Mouse (Mus musculus) erythroblast, embryonic 14.5 days (primary cell): Measurements from ENCODE around the gene 2010003K11Rik. TPM values are rescaled to one million over a fixed set of nuclear protein-coding genes. Genes with fewer than 3 reads are reported as not detected.

Experiments used
- H3K27me3 ChIP-seq: 2 replicates; pipeline ENCODE4 v1.6.1; 2012; ENCODE audit warnings: inconsistent platforms; ENCODE audit not compliant: control insufficient read depth
- H3K36me3 ChIP-seq: 2 replicates; pipeline ENCODE4 v1.6.1; 2012; ENCODE audit warnings: mild to moderate bottlenecking, inconsistent platforms; ENCODE audit not compliant: control insufficient read depth
- H3K4me1 ChIP-seq: 2 replicates; pipeline ENCODE4 v1.6.1; 2012; ENCODE audit warnings: inconsistent platforms; ENCODE audit not compliant: control insufficient read depth
- H3K4me3 ChIP-seq: replicated peaks from 2 replicates; pipeline ENCODE3; 2012; ENCODE audit warnings: moderate library complexity, mild to moderate bottlenecking, inconsistent platforms
- H3K9me3 ChIP-seq: 2 replicates; pipeline ENCODE4 v1.6.1; 2012; ENCODE audit warnings: low read length, inconsistent platforms, mixed read lengths; ENCODE audit not compliant: control insufficient read depth
- GATA1 ChIP-seq: IDR thresholded peaks from 2 replicates; pipeline ENCODE4 v1.6.1; 2012; ENCODE audit warnings: low read length, inconsistent platforms, mixed read lengths
- TAL1 ChIP-seq: IDR thresholded peaks from 3 replicates; pipeline ENCODE4 v1.6.1; 2012; ENCODE audit warnings: low read length, inconsistent platforms, mixed read lengths
- polyA plus RNA-seq: library from polyadenylated mRNA; stranded (reverse); fragments of >175 nt; gene quantifications from 2 replicates; pipeline ENCODE4 v1.2.3, GENCODE M21; 2012

Gene 2010003K11Rik
- polyA plus RNA-seq, 1 experiment: not detected

DNA sequence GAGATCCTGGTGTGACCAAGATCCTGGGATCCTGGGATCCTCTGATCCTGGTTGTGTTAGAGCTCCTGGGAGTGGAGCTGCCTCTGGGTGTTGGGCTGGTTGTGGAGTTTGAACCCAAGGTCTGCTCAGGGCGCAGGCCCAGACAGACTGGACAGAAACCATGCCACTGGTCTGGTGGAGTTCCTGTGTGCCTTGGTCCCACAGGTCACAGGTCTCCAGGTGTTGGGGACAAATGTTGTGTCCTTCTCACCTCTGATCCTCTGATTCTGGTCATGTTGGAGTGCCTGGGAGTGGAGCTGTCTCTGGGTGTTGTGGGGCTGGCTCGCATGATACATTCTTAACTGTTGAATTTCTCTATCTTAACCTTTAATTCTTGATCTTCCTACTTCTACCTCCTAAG is 36.3 kb upstream of the 2010003K11Rik start:
- Histone ChIP-seq H3K4me1 (peaks cover 15% of the 10 kb centered on the region), H3K27me3 (no peaks in the 10 kb centered on the region), H3K9me3 (no peaks in the 10 kb centered on the region), H3K36me3 (peaks cover 16% of the 10 kb centered on the region), H3K4me3 (no peak overlapping the region)
- TF ChIP-seq GATA1 (no peak), TAL1 (no peak)

DNA sequence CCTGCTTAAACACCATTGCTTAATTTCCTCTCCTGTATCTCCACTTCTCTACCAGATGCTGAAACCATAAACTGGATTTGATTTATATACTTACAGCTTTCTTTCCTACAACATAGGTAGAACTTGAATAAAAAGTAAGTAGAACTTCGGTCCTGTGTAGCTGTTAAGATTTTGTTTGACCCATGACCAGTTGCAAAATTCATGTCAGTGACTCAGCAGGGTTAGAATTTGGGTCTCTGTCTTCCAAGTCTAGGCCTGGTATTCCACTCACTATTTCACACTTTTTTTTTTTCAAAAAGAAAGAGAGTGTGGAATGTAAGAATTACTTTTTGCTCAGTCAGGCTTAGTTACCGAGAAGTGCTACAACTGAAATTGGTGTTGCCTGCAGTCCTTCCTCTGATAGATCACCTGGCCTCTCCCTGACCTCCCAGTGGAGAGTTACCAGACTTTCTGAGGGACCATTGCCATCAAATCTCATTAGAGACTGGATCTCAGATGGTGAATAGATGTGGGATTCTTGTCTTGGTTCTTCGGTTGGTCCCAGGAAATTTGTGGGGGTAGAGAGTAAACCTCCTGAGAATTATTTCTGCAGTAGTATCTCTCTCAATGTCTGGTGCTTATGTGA is 23.2 kb upstream of the 2010003K11Rik start:
- no peak for TF ChIP-seq TAL1
- no peak overlapping the region for H3K4me3 ChIP-seq
- H3K4me1 ChIP-seq: peaks cover 21% of the 10 kb centered on the region
- no peaks in the 10 kb centered on the region for H3K27me3 ChIP-seq
- no peaks in the 10 kb centered on the region for H3K9me3 ChIP-seq
- peaks cover 49% of the 10 kb centered on the region for H3K36me3 ChIP-seq

DNA sequence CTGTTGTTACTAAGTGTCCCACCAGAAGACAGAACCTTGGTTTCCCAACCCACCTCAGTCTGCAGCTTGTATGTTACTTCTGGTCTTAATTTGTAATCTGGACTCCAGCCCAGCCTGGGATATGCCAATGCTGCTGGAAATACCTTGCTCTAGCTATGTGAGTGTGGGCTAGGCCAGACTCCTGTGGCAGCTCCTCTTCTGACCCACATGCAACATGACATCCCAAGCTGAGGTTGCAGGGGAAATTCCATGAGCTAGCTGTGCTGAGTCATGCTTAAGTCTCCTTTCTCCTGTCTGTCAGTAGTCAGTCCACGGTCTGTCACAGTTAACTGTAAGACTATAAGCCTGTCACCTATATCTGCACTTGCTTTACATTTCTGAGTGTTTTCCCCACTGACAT is 19.1 kb upstream of the 2010003K11Rik start:
- H3K27me3 ChIP-seq: peaks cover 9% of the 10 kb centered on the region
- H3K36me3 ChIP-seq: peaks cover 58% of the 10 kb centered on the region
- H3K4me1 ChIP-seq: peaks cover 45% of the 10 kb centered on the region
- H3K9me3 ChIP-seq: no peaks in the 10 kb centered on the region
- TF ChIP-seq TAL1 (no peak), GATA1 (no peak)
- H3K4me3 ChIP-seq: no peak overlapping the region

DNA sequence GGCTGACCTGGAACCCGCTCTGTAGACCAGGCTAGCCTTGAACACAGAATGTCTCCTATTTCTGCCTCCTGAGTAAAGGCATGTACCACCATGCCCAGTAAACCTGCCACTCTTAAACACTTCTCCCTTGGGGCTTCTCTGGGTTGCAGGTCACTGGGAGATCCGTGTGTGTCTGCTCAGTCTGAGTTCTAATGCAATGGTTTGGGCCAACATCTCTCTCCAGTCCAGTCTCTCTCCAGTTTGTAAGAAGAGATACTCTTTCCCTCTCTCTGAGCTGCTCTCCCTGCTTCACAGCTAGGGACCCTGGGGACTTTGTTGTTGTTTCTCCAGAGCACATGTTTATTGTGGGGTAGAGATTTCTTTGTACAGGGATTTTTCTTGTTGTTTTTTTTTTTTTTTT is 17.9 kb upstream of the 2010003K11Rik start:
- Histone ChIP-seq H3K9me3 (no peaks in the 10 kb centered on the region), H3K4me1 (peaks cover 52% of the 10 kb centered on the region), H3K4me3 (no peak overlapping the region), H3K36me3 (peaks cover 56% of the 10 kb centered on the region), H3K27me3 (peaks cover 18% of the 10 kb centered on the region)
- TF ChIP-seq GATA1 (no peak), TAL1 (no peak)

DNA sequence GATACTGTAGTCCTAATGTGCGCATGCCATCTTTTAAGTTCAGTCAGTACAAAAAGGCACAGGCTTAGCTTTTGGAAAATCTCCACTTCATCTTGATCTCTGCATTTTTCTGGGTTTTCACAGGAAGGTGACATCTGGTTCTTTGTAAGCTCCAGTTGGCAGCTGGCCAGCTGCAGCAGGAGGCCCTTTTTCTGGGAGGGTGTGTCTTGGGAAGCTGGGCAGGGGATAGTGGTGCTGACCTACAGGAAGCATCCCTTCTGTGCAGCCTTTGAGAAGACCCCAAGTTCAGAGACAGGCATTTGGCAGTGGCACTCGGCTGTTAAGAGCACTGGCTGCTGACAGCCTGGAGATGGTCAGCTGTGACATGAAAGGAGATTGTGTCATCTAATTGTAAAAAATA is 17.4 kb upstream of the 2010003K11Rik start:
- TF ChIP-seq TAL1 (no peak), GATA1 (no peak)
- Histone ChIP-seq H3K4me3 (no peak overlapping the region), H3K36me3 (peaks cover 55% of the 10 kb centered on the region), H3K4me1 (peaks cover 58% of the 10 kb centered on the region), H3K27me3 (peaks cover 24% of the 10 kb centered on the region), H3K9me3 (no peaks in the 10 kb centered on the region)

DNA sequence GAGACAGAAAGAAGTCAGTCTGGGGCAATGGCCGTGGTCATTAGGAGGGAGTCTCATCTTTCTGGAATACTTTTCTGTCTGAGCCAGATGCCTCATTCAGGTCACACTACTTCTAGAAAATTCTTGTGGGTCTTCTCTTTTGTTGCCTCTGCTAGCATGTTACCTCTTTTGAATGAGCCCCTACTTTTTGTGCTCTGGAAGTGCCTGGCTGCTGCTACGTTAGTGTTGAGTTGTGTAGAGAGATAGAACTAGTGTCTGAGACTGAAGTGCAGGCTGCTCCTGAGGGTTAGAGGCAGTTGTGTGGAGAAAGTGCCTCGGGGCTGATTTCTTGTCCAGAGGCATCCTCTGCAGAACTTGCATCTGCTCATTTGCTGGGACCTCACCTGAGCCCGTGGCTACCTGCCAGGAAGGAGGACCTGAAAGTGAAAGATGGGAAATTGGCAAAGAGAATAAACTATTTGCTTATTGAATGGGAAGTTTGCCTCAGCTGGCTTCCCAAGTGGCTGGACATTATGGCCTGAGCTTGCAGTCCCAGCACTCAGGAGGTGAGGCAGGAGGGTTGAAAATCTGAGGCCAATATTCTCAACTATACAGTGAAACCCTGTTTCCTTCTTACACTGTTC is 15.0 kb upstream of the 2010003K11Rik start:
- Histone ChIP-seq H3K4me1 (peaks cover 66% of the 10 kb centered on the region), H3K36me3 (peaks cover 40% of the 10 kb centered on the region), H3K9me3 (no peaks in the 10 kb centered on the region), H3K27me3 (peaks cover 24% of the 10 kb centered on the region), H3K4me3 (no peak overlapping the region)
- TF ChIP-seq GATA1 (no peak), TAL1 (no peak)

DNA sequence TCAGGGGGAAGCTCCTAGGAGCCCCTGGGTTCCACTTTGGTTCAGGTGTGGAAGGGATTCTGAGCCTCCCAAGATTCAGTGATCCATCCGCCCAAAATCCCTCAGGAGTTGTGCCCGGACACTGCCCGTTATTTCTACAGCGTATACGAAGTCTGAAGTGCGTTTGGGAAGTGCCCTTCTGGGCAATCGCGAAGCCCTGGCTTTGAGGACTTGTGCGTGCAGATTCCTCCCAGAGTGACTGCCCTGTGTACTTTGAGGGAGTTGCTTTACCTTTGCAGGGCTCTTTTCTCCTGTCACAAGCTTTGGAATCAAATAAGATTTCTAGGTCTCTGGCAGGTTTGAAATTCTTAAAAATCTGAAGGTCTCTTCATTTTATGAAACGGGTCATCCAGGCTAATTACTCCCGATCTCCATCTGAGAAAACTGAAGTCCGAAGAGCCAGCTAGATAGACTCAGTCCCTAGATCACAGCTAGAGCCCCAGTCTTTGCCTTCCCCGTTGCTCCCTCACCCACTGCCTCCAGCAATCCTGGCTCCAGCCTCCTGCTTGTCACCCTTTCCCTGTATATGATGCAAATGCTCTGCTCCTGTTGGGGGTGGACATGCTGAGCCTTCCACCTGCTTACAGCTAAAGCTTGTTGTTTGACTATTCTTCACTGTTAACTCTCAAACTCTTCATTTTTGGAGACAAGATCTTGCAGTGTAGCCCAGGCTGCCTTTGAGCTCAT is 12.9 kb upstream of the 2010003K11Rik start:
- peaks cover 58% of the 10 kb centered on the region for H3K4me1 ChIP-seq
- peak overlapping the region; percentile 79 for H3K4me3 ChIP-seq
- peaks cover 23% of the 10 kb centered on the region for H3K36me3 ChIP-seq
- no peaks in the 10 kb centered on the region for H3K9me3 ChIP-seq
- TF ChIP-seq GATA1 (no peak), TAL1 (no peak)
- peaks cover 24% of the 10 kb centered on the region for H3K27me3 ChIP-seq

DNA sequence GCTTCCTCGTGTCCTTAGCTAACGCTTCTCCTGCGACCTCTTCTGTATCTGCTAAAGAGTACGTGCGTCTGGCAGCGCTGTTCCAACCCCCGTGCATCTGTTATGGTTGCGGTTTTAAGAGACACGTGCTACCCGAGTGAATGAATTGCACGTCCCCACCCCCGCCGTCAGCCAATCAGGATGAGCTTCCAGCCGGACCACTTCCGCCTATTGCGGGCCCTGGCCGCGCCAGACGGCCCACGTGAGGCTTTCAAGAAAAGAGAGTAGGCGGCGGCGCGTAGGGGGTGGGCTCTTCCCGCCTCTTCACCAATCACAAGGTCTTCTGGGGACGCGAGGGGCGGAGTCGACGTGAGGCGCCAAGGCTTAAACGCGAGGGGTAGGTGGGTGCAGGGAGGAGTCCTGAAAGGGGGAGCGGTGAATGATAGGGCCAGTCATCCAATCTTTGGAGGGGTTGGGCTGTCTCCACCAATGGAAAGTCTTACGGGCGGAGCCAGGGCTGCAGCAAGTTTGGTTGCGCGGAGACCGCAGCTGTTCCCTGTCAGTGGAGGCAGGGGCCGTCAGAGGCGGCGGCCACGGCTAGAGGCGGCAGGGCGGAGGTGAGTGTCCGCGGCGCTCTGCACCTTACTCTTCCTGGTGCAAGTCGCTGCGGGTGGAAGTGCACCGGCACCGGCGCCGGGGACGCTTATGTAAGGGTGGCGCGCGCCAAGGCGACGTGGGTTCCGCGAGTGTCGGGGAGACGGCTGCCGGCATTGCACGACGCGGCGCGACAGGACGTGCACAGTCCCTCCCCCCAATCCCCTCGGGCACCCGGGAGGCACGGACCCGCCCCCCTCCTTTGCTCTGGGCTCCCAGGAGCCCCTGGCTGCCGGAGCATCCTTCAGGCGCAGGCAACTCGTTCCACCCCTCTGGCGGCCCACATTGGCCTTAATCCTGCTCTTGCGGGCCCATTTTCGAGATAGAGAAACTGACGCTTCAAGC is 11.9 kb upstream of the 2010003K11Rik start, which contains the start of gene Pcx:
TSS of gene Pcx (plus strand) at position 487 of the 978 bp plus-strand sequence.
- H3K9me3 ChIP-seq: no peaks in the 10 kb centered on the region

More for the DNA sequence above, 11.9 kb upstream of the 2010003K11Rik start, which contains the start of gene Pcx:
- no peak for TF ChIP-seq TAL1
- TF ChIP-seq GATA1: no peak
- peaks cover 24% of the 10 kb centered on the region for H3K27me3 ChIP-seq
- peaks cover 13% of the 10 kb centered on the region for H3K36me3 ChIP-seq
- H3K4me1 ChIP-seq: peaks cover 52% of the 10 kb centered on the region
- peak within 1 kb of the TSS; percentile 79 for H3K4me3 ChIP-seq
